Mouse (Mus musculus) thymus, adult 2 months (tissue): ENCODE data around the gene Socs2.

ENCODE experiments used
- CTCF ChIP-seq: fragments of 200-500 bp; IDR thresholded peaks from 2 replicates; pipeline ENCODE4 v1.5.1; 2012; ENCODE audit warnings: mild to moderate bottlenecking, control low read depth, low read length, moderate library complexity, borderline replicate concordance; ENCODE audit not compliant: control insufficient read depth, poor library complexity, insufficient read depth; ENCODE audit errors: extremely low read depth
- POLR2A ChIP-seq: fragments of 200-500 bp; IDR thresholded peaks from 2 replicates; pipeline ENCODE4 v1.6.1; 2012; ENCODE audit warnings: mild to moderate bottlenecking, low read length, control low read depth, moderate library complexity; ENCODE audit not compliant: control insufficient read depth, poor library complexity, insufficient read depth; ENCODE audit errors: extremely low read depth

GRCm38 (mm10) chr10:95386527-95386926 is 30.5 kb downstream of the Socs2 start:
- TF ChIP-seq CTCF (no peak), POLR2A (no peak)
